Mouse (Mus musculus) adrenal gland, postnatal 36 days (tissue): Measurements from ENCODE around the gene Selenoo. TPM values are rescaled to one million over a fixed set of nuclear protein-coding genes. Genes with fewer than 3 reads are reported as not detected.

Experiments
- DNase-seq, 2 experiments: peaks; one replicate each; pipeline ENCODE4 v3.0.0; 2021; ENCODE audit warnings: mixed read lengths in 1 of 2
- total RNA-seq, 2 experiments: library from RNA; stranded (reverse); gene quantifications; 2 replicates each; pipeline ENCODE4 v1.2.3; 2021

The Selenoo gene
- total RNA-seq, 2 experiments from 2014 or later, result 29.8 to 44.9 TPM

DNA sequence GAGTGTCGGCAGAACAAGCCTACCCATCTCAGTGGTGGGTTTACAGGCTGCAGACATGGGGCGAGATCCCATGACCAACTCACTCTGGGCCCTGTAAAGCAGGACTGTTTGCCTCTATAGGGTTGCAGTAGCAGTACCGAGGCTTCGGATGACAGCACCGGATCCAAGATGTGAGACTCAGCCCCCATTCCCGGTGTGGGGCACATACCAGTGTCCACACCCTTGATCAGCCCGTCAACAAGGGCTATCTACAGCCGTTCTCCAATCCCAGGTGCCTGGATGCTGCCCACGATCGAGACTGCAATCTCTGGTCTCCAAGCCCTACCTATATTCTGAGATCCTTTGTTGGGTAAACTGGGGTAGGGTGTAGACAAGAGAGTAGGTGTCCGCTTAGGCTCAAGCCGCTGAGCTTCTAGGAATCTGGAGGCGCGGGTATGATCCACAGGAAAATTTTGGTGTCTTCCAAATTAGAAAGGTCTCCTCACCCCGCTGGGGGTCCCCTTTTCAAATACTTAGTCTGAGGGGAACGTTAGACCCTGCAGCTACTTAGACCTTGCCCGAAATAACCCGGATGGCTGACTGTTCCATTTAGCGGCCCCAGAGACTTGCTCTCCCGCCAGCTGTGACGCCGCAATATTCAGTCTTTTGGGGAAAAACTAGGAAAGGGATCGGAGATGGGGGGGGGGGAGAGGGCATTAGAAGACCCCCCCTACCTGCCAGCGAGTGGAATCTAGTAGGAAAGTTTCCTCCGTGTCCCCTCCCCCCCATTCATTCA lies 59.8 kb downstream of the Selenoo start:
- no peak for DNase-seq

DNA sequence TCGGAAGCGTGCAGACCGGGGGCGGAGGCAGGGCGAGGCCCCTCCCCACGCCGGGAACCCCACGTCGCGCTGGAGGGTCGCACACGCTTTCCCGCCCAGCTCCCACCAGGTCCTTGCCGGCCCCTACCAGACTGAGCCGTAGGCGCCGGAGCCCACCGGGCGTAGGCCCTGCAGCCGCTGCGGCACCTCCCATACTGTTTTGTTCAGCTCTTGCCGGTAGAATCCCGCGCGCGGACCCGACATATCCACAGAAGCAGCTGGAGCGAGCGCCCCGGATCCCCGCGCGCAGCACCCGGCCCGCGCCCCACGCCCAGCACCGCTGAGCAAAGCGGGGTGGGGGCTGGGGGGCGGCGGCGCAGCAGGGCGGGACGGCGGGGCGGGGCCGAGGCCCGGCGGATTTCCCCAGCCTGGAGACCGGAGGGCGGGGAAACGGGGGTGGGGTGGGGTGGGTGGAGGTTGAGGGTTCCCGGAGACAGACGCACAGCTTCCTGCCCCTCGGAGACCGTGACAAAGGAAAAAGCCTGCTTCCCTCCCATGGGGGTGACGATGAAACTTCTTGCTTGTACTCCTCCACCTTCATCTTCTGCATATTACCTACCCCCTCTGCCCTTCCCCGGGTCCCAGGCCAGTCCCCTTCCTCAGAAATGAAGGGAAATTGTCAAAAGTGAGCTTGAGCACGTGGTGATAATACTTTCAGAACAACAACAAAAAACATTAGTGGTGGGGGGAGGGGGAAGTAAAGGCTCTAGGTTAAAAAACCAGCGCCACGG lies 60.6 kb downstream of the Selenoo start, which contains the start of gene Mapk11:
Mapk11 (minus strand) TSS at position 358 of the 770 bp plus-strand sequence.
- peak; percentile 41 to 71 for DNase-seq

Other genes with a start within 250 kb of the Selenoo start
- 100 to 1,000 TPM; 123 to 134 TPM for gene Pim3, start 226.9 kb upstream of the Selenoo start, total RNA-seq
- under 1 TPM in 1 of 2 experiments, not detected in 1; 0.46 TPM for gene Ttll8, start 134.7 kb upstream of the Selenoo start, total RNA-seq
- gene Mlc1, start 110.1 kb upstream of the Selenoo start, total RNA-seq, result not detected
- gene Mov10l1, start 106.2 kb upstream of the Selenoo start, total RNA-seq, result not detected
- gene Panx2, start 29.4 kb upstream of the Selenoo start, total RNA-seq, result under 1 TPM; 0.56 to 0.99 TPM
- 10 to 100 TPM; 41.7 to 43.4 TPM for gene Trabd, start 14.0 kb upstream of the Selenoo start, total RNA-seq
- gene Tubgcp6, start 34.0 kb downstream of the Selenoo start, total RNA-seq, result 10 to 100 TPM; 13.4 to 16.4 TPM
- gene Hdac10, start 39.6 kb downstream of the Selenoo start, total RNA-seq, result 10 to 100 TPM in 1 of 2 experiments, 1 to 10 TPM in 1; 9.9 to 14.3 TPM
- gene Mapk12, start 51.6 kb downstream of the Selenoo start, total RNA-seq, result 10 to 100 TPM in 1 of 2 experiments, 1 to 10 TPM in 1; 8.8 to 10.6 TPM
- gene Mapk11, start 60.5 kb downstream of the Selenoo start, total RNA-seq, result 1 to 10 TPM; 2.5 to 3.7 TPM
- 100 to 1,000 TPM; 110 to 130 TPM for gene Plxnb2, start 91.7 kb downstream of the Selenoo start, total RNA-seq
- gene Dennd6b, start 107.4 kb downstream of the Selenoo start, total RNA-seq, result 1 to 10 TPM; 4.9 to 5.2 TPM
- 10 to 100 TPM; 39.6 to 49.0 TPM for gene Ppp6r2, start 122.5 kb downstream of the Selenoo start, total RNA-seq
- gene Sbf1, start 226.2 kb downstream of the Selenoo start, total RNA-seq, result 10 to 100 TPM; 76.7 to 88.9 TPM
- not detected for gene Adm2, start 233.6 kb downstream of the Selenoo start, total RNA-seq
- gene Miox, start 245.3 kb downstream of the Selenoo start, total RNA-seq, result not detected